Mouse (Mus musculus) embryonic facial prominence, embryonic 10.5 days (tissue): Measurements from ENCODE around the gene Mms19. TPM values are rescaled to one million over a fixed set of nuclear protein-coding genes. Genes with fewer than 3 reads are reported as not detected.
A peak's percentile ranks its signal among the peaks of the same experiment; 100 is the strongest.

Experiments used
- DNase-seq: peaks from one replicate; pipeline ENCODE4 v3.0.0-alpha.2; 2017; ENCODE audit warnings: low spot score
- H3K27ac ChIP-seq: fragments of 300-500 bp; sonication (generic); replicated peaks from 2 replicates; pipeline ENCODE4 v1.5.1; 2016; ENCODE audit warnings: mild to moderate bottlenecking
- H3K27me3 ChIP-seq: fragments of 300-500 bp; sonication (generic); replicated peaks from 2 replicates; pipeline ENCODE4 v1.6.1; 2016; ENCODE audit warnings: low read depth, mild to moderate bottlenecking; ENCODE audit not compliant: poor library complexity, severe bottlenecking
- H3K36me3 ChIP-seq: fragments of 300-500 bp; sonication (generic); replicated peaks from 2 replicates; pipeline ENCODE4 v1.6.1; 2016; ENCODE audit warnings: mild to moderate bottlenecking, moderate library complexity
- H3K4me1 ChIP-seq: fragments of 300-500 bp; sonication (generic); 2 replicates; pipeline ENCODE4 v1.6.1; 2016
- H3K4me3 ChIP-seq: fragments of 300-500 bp; sonication (generic); 2 replicates; pipeline ENCODE4 v1.5.1; 2016; ENCODE audit warnings: mild to moderate bottlenecking, moderate library complexity
- H3K9me3 ChIP-seq: fragments of 300-500 bp; sonication (generic); 2 replicates; pipeline ENCODE4 v1.6.1; 2016; ENCODE audit warnings: mild to moderate bottlenecking
- WGBS: fragments of 180-500 bp; shearing (Covaris S2); methylation state at CpG from one replicate; pipeline ENCODE4 v1.1.7; 2016; 5-methylcytosine and 5-hydroxymethylcytosine counted together
- polyA plus RNA-seq: library from polyadenylated mRNA; unstranded; fragments of >200 nt; fragmentation: Nextera tagmentation; extraction: Ambion mirVana; gene quantifications from 2 replicates; pipeline ENCODE4 v1.2.1, GENCODE M21; 2016

Mms19 gene
- 43.1 and 45.0 TPM in 2 replicates for polyA plus RNA-seq

DNA sequence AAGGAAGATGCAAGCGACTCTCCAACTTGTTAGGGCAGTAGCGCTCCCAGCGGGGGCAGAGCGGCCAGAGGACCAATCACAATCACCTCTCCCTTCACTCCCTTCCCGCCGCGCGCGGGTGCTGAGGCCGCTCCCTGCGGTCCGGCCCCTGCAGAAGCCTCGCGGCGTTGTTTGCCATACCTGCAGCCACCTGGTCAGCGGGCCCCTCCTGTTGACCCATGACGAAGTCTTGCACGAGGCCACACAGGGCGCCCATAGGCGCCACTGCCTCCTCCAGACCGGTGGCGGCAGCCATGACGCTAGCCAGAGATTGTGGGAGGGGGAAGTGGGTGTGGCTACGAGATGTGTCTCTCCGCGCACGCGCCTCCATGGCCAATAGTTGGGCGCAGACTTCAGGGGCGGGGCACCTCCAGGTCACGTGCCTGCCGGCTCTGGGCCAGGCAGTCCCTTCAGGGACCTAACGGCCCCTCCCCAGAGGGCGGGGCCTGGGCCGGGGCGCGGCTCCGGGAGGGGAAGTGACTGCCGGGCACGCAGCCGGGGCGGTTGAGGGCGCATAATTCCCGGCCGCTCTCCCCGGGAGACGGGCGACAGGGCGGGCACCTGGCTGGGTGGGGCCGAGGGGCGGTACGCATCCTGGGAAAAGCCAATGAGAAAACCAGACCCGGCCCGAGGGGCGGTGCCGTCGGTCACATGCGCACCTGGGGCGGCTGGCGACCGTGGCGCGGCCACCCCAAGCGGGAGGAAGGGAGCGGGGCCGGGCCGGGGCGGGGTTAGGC, at the start of gene Mms19:
Gene Mms19, minus strand, starts transcription at position 339 of the 776 bp plus-strand sequence.
- Histone ChIP-seq H3K4me3 (peak within 1 kb of the TSS; percentile 93), H3K36me3 (peaks cover 9% of the 10 kb centered on the region), H3K9me3 (no peaks in the 10 kb centered on the region), H3K4me1 (peaks cover 50% of the 10 kb centered on the region), H3K27ac (peak within 1 kb of the TSS; percentile 89), H3K27me3 (peaks cover 15% of the 10 kb centered on the region)
- peak; percentile 99 for DNase-seq
- WGBS, result under 1% methylated on average over 68 of the region's 68 CpGs

DNA sequence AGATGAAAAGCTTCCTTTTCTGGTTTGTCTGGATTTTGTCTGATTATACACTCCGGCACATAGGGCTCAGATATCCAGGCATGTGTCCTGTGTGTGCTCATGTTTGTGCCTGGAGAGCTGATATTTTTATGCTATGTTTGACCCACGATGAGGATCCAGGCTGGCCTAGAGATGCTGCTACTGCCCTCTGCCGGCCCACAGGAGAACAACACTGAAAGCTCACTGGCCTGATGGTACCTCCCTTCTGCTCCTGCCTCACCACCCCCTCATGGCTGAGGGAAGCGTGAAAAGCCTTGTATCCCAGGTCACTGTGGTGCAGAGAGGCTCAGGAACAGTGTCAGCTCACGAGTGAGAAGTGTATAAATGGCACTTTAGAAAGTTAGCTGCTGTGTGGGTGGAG, 45.2 kb upstream of the Mms19 start:
- WGBS, result 10% methylated on average over 5 of the region's 5 CpGs

GRCm38 (mm10) chr19:42022542-42022848, 41.5 kb upstream of the Mms19 start:
- 0 out of 2 replicates have a peak overlapping the region, but pooled peaks have one; percentile 25 for H3K27ac ChIP-seq
- H3K4me3 ChIP-seq, result no peak overlapping the region
- H3K4me1 ChIP-seq, result peaks cover 49% of the 10 kb centered on the region
- 72% methylated on average over 2 of the region's 2 CpGs for WGBS
- H3K36me3 ChIP-seq, result no peaks in the 10 kb centered on the region
- DNase-seq, result no peak
- no peaks in the 10 kb centered on the region for H3K27me3 ChIP-seq
- H3K9me3 ChIP-seq, result no peaks in the 10 kb centered on the region

More for the DNA sequence above, 45.2 kb upstream of the Mms19 start:
- Histone ChIP-seq H3K27ac (no peak overlapping the region), H3K36me3 (no peaks in the 10 kb centered on the region), H3K4me3 (no peak overlapping the region), H3K27me3 (no peaks in the 10 kb centered on the region), H3K4me1 (peaks cover 28% of the 10 kb centered on the region), H3K9me3 (no peaks in the 10 kb centered on the region)
- DNase-seq, result peak; percentile 81

GRCm38 (mm10) chr19:42021681-42022541, 41.0 kb upstream of the Mms19 start:
- no peak overlapping the region for H3K4me3 ChIP-seq
- no peak for DNase-seq
- H3K27ac ChIP-seq, result 0 out of 2 replicates have a peak overlapping the region, but pooled peaks have one; percentile 36

GRCm38 (mm10) chr19:42019011-42019522, 38.1 kb upstream of the Mms19 start:
- H3K4me1 ChIP-seq, result peaks cover 73% of the 10 kb centered on the region

More at GRCm38 (mm10) chr19:42021681-42022541, 41.0 kb upstream of the Mms19 start:
- Histone ChIP-seq H3K4me1 (peaks cover 55% of the 10 kb centered on the region), H3K27me3 (no peaks in the 10 kb centered on the region), H3K9me3 (no peaks in the 10 kb centered on the region), H3K36me3 (no peaks in the 10 kb centered on the region)
- WGBS, result 75% methylated on average over 10 of the region's 10 CpGs

DNA sequence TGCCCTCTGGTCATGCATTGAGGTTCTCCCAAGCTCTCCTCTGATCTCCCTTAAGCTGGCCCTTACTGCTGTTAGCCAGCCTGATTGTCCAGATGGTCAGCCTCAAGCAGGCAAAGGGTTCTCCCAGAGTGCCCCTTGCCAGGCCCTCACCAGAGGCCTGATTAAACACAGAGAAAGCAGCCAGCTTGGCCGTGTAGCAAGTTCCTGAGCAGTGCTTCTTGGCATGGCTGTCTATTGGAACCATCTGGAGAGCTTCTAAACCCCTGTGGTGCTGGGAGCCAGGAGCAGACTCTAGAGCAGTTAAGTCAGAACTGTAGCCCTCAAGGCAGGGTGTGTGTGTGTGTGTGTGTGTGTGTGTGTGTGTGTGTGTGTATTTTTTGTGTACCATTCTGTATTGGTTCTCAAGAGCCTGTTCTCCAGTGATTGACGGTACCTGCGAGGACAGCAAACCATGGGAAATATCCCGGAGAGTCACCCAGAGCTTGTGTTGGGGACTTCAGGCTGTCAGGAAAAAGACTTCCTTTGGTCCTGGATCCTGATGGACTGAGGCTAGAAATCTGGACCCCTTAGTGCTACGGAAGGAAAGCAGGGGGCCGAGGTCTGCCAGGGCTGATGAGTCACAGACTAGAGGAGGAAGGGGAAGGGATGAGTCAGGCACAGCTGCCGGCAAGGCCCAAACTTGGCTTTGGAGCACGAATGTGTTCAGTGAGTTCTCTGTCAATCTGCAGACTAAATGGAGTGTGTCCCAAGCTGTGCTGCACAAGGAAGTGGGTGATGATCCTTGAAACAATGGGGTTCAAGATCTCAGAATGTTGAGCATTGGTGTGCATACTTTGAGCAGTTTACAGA, 36.7 kb upstream of the Mms19 start:
- Histone ChIP-seq H3K4me1 (peaks cover 64% of the 10 kb centered on the region), H3K9me3 (no peaks in the 10 kb centered on the region), H3K27me3 (no peaks in the 10 kb centered on the region), H3K27ac (peak overlapping the region; percentile 74), H3K36me3 (no peaks in the 10 kb centered on the region), H3K4me3 (no peak overlapping the region)
- 79% methylated on average over 8 of the region's 8 CpGs for WGBS
- DNase-seq, result no peak

More at GRCm38 (mm10) chr19:42019011-42019522, 38.1 kb upstream of the Mms19 start:
- Histone ChIP-seq H3K36me3 (no peaks in the 10 kb centered on the region), H3K9me3 (no peaks in the 10 kb centered on the region), H3K27ac (peak overlapping the region; percentile 74), H3K27me3 (no peaks in the 10 kb centered on the region), H3K4me3 (no peak overlapping the region)
- peak; percentile 66 for DNase-seq
- WGBS, result 28% methylated on average over 4 of the region's 4 CpGs

DNA sequence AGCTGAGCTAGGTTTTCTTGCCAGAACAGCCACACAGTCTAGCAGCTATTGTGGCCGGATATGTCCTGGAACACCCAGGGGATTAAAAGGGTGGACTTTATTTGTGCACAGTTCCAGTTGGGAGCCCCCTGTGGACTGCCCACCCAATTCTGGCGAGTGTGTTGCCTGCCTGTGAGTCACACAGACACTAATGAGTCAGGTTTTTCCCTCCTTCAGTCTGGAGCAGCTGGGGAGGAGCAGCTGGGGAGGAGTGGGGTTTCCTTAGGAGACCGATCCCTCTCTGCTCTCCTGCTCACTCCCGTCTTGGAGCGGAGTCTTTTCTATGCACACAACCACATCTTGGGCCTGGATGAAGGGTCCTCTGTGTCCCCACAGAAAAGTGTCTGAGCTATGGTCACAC, 35.9 kb upstream of the Mms19 start:
- Histone ChIP-seq H3K27me3 (no peaks in the 10 kb centered on the region), H3K4me1 (peaks cover 56% of the 10 kb centered on the region), H3K4me3 (no peak overlapping the region), H3K36me3 (peaks cover 5% of the 10 kb centered on the region), H3K9me3 (no peaks in the 10 kb centered on the region), H3K27ac (peak overlapping the region; percentile 74)
- WGBS, result 67% methylated on average over 5 of the region's 5 CpGs
- DNase-seq, result no peak

DNA sequence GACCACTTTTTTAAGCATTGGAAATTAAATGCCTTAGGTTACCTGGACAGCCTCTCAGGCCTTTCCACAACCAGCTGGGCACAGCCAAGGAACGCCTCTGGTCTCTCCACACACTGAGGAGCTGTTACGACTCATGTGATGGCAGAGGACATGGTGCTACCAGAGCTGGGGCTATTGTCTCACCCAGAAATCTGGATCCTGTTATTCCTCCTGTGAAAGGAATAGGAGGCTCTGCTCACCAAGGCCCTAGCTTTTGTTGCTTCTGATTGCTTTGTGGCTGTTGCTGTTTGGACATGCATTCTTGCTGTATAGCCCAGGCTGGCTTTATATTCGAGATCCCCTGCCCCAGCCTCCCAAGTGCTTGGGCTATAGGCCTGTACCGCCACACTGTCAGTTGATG, 35.3 kb upstream of the Mms19 start:
- H3K27me3 ChIP-seq, result no peaks in the 10 kb centered on the region
- H3K4me1 ChIP-seq, result peaks cover 51% of the 10 kb centered on the region
- peaks cover 6% of the 10 kb centered on the region for H3K36me3 ChIP-seq
- 76% methylated on average over 4 of the region's 4 CpGs for WGBS
- no peak overlapping the region for H3K4me3 ChIP-seq
- no peaks in the 10 kb centered on the region for H3K9me3 ChIP-seq
- H3K27ac ChIP-seq, result peak overlapping the region; percentile 66
- DNase-seq, result no peak

- H3K4me3 ChIP-seq, result no peak overlapping the region
- H3K27ac ChIP-seq, result no peak overlapping the region
- H3K27me3 ChIP-seq, result no peaks in the 10 kb centered on the region
- no peak for DNase-seq
- peaks cover 56% of the 10 kb centered on the region for H3K4me1 ChIP-seq
- 84% methylated on average over 6 of the region's 6 CpGs for WGBS
- peaks cover 6% of the 10 kb centered on the region for H3K36me3 ChIP-seq
- H3K9me3 ChIP-seq, result no peaks in the 10 kb centered on the region
Measured at GRCm38 (mm10) chr19:42015001-42015400, 34.0 kb upstream of the Mms19 start.

DNA sequence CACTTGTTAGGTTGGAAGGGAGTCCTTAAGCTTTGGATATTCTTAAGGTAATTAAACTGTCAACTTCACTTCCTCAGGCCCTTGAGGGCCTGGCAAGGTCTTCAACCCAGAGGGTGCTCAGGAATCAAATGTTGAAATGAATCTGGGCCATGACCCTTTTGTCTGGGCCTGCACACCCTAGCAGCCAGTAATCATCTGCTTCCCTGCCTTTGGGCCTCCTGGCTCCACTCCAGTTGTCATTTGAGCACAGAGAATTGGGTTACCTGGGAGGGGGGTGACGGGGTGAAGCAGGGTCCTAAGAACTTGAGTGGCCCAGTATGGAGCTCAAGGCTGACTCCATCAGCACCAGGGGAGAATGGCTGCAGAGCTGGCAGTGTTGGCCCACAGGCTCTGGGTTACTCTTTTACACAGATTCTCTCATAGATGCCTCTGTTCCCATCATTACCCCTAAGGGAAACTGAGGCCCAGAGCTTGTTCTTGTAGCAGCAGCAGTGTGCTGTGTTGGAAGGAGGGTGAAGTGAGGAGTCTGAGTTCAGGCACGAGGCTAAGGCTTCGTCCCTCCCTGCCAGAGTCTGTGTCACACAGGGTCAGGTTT, 33.4 kb upstream of the Mms19 start:
- WGBS, result 85% methylated on average over 3 of the region's 3 CpGs
- H3K4me3 ChIP-seq, result no peak overlapping the region
- no peak for DNase-seq
- H3K27me3 ChIP-seq, result no peaks in the 10 kb centered on the region
- peaks cover 6% of the 10 kb centered on the region for H3K36me3 ChIP-seq
- H3K9me3 ChIP-seq, result no peaks in the 10 kb centered on the region
- peaks cover 55% of the 10 kb centered on the region for H3K4me1 ChIP-seq
- H3K27ac ChIP-seq, result 0 out of 2 replicates have a peak overlapping the region, but pooled peaks have one; percentile 14

DNA sequence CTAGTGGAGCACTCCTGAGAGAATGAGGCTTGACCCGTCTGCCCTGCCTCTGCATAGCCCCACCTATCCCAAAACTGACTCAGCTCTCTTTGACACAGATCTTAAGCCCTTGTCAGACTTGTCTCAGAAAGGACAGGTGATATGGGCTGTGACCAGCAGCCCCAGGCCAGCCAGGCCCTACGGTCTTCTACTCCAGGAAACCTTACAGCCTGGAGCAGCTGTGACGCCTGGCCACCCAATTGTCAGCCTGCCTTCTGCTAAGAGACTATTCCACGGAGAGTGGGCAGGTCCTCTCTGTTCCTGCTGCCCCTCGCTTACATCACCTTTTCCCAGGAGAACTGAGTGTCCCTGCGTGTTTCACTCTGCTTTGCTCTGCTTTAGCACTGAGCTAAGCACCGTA, 30.2 kb upstream of the Mms19 start:
- WGBS, result 80% methylated on average over 7 of the region's 7 CpGs
- Histone ChIP-seq H3K36me3 (peaks cover 6% of the 10 kb centered on the region), H3K4me3 (no peak overlapping the region), H3K4me1 (peaks cover 55% of the 10 kb centered on the region), H3K9me3 (no peaks in the 10 kb centered on the region), H3K27ac (no peak overlapping the region; the same call in 1 of the 2 replicates), H3K27me3 (no peaks in the 10 kb centered on the region)
- no peak for DNase-seq
